Mouse (Mus musculus): ENCODE results near the gene Cd151. TPM values are rescaled to one million over a fixed set of nuclear protein-coding genes. Genes with fewer than 3 reads are reported as not detected.

Gene Cd151
- polyA plus RNA-seq, 1 experiment from 2014 or later = 39.1 TPM

DNA sequence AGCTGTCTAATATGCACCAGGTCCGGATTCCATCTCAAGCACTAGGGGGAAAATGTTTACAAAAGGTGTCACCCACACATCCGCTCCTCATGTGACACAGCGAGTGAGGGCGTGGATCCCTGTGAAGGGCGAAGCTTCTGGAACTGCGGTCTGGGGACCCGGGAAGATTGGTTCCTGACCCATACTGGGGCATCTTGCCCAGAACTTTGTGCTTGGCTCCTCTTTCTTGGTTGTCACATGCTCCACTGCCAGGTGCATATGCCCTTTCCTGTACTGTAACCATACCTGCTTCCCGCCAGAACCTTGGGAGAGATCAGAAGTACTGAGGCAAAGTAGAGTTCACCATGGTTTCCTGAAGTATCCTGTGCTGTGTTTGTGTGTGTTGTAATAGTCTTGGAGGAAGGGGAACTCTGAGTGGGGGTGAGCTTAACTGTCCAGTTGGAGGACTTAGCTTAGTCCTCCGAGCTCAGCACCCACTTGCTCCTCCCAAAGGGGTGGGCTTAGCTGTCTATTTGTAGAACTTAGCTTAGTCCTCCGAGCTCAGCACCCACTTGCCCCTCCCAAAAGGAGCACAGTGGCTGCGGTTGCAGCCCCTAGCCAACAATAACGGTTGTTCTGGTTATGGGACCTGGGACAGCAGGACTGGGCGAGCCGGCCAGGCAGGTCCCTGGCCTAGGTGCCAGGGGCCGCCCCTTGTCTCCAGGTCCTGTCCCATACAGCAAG is 6.6 kb upstream of the Cd151 start, which contains the start of gene Cracr2b:
Gene Cracr2b (plus strand): TSS at position 704 of the 723 bp plus-strand sequence.
- WGBS = 48% methylated on average over 15 of the region's 15 CpGs
- Histone ChIP-seq H3K4me2 (ENCODE audit: low read depth, low read length) (peak within 1 kb of the TSS; percentile 85), H3K9ac (ENCODE audit: low read length) (peak within 1 kb of the TSS; percentile 75), H3K4me1 (ENCODE audit: control insufficient read depth, insufficient read depth, low read length) (peaks cover 37% of the 10 kb centered on the region), H3K4me3 (replicated peaks; ENCODE audit: low read length) (peak within 1 kb of the TSS; percentile 52), H3K27me3 (ENCODE audit: control insufficient read depth, insufficient read depth, low read length) (peaks cover 24% of the 10 kb centered on the region), H3K36me3 (ENCODE audit: control insufficient read depth, insufficient read depth, low read length) (no peaks in the 10 kb centered on the region), H3K9me3 (replicated peaks; ENCODE audit: control insufficient read depth, low read length) (no peaks in the 10 kb centered on the region), H3K27ac (ENCODE audit: low read length) (peak within 1 kb of the TSS; percentile 36)
- no peak for ATAC-seq (ENCODE audit: insufficient read depth, low FRiP score)

DNA sequence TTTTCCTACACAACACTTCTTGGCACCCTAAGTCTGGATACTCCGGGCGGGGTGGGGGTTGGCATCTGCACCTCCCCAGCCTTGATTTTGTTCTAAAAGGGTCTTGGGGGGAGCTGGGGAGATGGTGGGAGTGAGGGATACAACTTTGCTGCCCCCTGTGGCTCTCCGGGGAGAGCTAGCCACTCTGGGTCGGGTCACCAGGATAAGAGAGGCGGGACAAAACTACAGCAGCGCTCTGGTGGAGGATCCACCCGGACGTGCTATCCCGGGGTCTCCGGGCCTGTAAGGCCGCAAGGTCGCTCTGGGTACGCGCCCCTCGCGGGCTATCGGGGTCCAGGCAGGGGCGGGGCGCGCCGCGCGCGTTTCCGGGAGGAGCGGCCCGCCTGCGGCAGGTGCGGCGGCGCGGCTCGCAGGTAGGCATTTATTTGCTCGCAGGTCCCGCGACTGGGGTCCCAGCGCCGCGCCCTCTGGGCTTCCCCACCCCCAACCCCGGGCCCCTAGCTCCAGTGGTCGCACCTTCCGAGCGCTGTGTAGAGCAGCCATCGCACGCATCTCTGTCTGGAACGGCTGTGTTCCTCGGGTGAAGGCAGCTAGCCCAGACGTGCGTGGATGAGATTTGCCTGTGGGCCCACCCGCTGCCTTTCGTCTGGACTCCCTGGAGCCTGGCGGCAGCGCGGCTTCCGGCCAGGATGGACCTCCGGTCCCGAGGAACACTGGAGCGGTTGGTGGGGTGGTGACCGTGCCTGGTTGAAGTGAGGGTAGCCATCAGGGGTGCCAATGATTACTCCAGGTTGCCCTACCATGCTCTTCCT is 5.5 kb upstream of the Cd151 start:
- WGBS = 3% methylated on average over 59 of the region's 59 CpGs
- H3K4me3 ChIP-seq (replicated peaks; ENCODE audit: low read length) = peak overlapping the region; percentile 52
- H3K4me2 ChIP-seq (ENCODE audit: low read depth, low read length) = peak overlapping the region; percentile 85
- peaks cover 45% of the 10 kb centered on the region for H3K4me1 ChIP-seq (ENCODE audit: control insufficient read depth, insufficient read depth, low read length)
- H3K27me3 ChIP-seq (ENCODE audit: control insufficient read depth, insufficient read depth, low read length) = peaks cover 24% of the 10 kb centered on the region
- peak overlapping the region; percentile 36 for H3K27ac ChIP-seq (ENCODE audit: low read length)
- no peaks in the 10 kb centered on the region for H3K9me3 ChIP-seq (replicated peaks; ENCODE audit: control insufficient read depth, low read length)
- H3K36me3 ChIP-seq (ENCODE audit: control insufficient read depth, insufficient read depth, low read length) = no peaks in the 10 kb centered on the region
- no peak for ATAC-seq (ENCODE audit: insufficient read depth, low FRiP score)
- peak overlapping the region; percentile 75 for H3K9ac ChIP-seq (ENCODE audit: low read length)

DNA sequence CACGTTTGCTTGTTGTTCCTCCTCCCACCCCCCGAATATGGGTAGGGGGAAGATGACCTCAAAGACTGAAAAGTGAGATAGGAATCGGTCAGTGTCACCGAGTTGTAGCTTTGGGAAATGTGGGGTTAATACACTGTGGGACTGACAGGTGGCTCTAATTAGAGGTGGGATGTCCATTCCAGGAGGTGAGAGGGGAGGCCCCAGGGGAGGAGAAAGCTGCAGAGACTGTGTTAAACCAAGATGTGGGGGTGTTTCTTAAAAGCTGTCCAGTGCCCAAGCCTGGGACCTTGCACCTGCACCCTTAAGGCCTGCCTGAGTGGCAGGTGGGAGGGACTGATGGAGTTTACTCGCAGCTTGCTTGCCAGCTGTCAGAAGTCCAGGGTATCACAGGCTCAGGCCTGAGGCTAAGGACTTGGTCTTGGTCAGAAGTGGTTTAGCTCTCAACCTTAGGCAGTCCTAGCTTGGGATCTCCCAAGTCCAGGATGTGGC is 4.8 kb upstream of the Cd151 start:
- Histone ChIP-seq H3K9ac (ENCODE audit: low read length) (peak overlapping the region; percentile 75), H3K4me2 (ENCODE audit: low read depth, low read length) (peak overlapping the region; percentile 85), H3K27ac (ENCODE audit: low read length) (no peak overlapping the region), H3K9me3 (replicated peaks; ENCODE audit: control insufficient read depth, low read length) (no peaks in the 10 kb centered on the region), H3K4me3 (replicated peaks; ENCODE audit: low read length) (peak overlapping the region; percentile 52), H3K4me1 (ENCODE audit: control insufficient read depth, insufficient read depth, low read length) (peaks cover 49% of the 10 kb centered on the region), H3K36me3 (ENCODE audit: control insufficient read depth, insufficient read depth, low read length) (no peaks in the 10 kb centered on the region), H3K27me3 (ENCODE audit: control insufficient read depth, insufficient read depth, low read length) (peaks cover 24% of the 10 kb centered on the region)
- 17% methylated on average over 5 of the region's 5 CpGs for WGBS
- ATAC-seq (ENCODE audit: insufficient read depth, low FRiP score) = 0 out of 2 replicates have a peak, but pooled peaks have one; percentile 7

DNA sequence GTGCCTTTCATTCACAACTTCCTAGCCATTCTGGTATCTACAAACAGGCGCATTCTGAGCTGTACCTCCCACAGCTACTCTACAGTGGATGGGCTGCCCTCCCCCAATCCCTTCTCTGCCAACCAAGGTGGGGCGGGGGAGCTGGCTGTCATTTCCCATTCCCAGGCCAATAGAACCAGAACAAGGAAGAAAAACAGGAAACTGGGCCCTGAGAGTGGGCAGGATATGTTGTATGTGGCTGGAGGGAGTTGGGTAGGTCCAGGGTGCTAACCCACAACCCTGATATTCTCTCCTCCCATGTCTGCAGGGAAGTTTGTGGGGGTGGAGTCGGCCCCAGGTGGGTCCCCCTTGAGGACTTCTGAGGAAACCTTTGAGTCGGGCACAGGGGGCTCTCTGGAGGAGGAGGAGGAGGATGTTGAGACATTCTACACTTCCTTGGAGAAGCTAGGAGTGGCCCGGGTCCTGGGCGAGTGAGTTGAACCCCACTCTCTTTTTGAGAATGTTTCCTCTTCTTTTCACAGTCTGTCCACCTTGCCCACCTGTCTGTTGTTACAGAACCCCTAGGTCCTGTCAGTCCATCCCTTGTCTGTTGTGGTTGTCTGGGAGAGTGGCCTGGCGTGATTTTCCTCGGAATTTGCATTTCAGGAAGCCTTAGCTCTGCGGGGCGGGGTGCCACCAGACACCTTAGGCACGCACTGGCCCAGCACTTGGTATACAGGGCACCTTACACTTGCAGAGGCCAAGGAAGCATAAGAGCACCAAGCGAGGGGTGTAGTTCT is 3.2 kb upstream of the Cd151 start:
- Histone ChIP-seq H3K4me2 (ENCODE audit: low read depth, low read length) (peak overlapping the region; percentile 45), H3K36me3 (ENCODE audit: control insufficient read depth, insufficient read depth, low read length) (no peaks in the 10 kb centered on the region), H3K27me3 (ENCODE audit: control insufficient read depth, insufficient read depth, low read length) (peaks cover 24% of the 10 kb centered on the region), H3K27ac (ENCODE audit: low read length) (no peak overlapping the region), H3K9me3 (replicated peaks; ENCODE audit: control insufficient read depth, low read length) (no peaks in the 10 kb centered on the region), H3K4me3 (replicated peaks; ENCODE audit: low read length) (peak overlapping the region; percentile 22), H3K9ac (ENCODE audit: low read length) (0 out of 2 replicates have a peak overlapping the region, but pooled peaks have one; percentile 59), H3K4me1 (ENCODE audit: control insufficient read depth, insufficient read depth, low read length) (peaks cover 58% of the 10 kb centered on the region)
- WGBS = 39% methylated on average over 12 of the region's 12 CpGs
- ATAC-seq (ENCODE audit: insufficient read depth, low FRiP score) = no peak

DNA sequence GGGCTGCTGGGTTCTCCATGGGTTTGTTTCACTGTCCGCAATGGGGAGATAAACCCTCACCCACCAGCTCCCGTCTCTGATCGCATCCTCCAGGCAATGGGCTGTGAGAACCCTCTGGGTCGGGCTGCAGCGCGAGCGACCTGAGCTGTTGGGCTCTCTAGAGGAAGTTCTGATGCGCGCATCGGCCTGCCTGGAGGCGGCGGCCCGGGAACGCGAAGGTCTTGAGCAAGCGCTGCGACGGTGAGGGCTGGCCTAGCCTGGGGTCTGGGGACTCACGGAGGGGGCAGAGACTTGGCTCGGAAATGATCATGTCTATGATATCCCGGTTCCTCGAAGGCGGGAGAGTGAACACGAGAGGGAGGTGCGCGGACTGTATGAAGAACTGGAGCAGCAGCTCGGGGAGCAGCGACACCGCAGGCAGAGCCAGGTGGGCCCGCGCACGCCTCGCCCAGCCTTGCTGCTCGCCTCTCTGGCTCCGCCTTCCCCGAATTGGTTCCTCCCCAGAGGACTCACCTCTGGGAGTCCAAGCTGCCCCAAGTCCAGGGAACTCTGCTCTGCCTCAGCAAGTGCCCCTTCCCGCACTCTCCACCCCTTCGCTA is 2.5 kb upstream of the Cd151 start:
- Histone ChIP-seq H3K4me1 (ENCODE audit: control insufficient read depth, insufficient read depth, low read length) (peaks cover 65% of the 10 kb centered on the region), H3K9me3 (replicated peaks; ENCODE audit: control insufficient read depth, low read length) (no peaks in the 10 kb centered on the region), H3K36me3 (ENCODE audit: control insufficient read depth, insufficient read depth, low read length) (peaks cover 2% of the 10 kb centered on the region; the same call in 1 of the 2 replicates), H3K9ac (ENCODE audit: low read length) (peak overlapping the region; percentile 59), H3K27me3 (ENCODE audit: control insufficient read depth, insufficient read depth, low read length) (peaks cover 24% of the 10 kb centered on the region), H3K27ac (ENCODE audit: low read length) (no peak overlapping the region), H3K4me3 (replicated peaks; ENCODE audit: low read length) (peak overlapping the region; percentile 22), H3K4me2 (ENCODE audit: low read depth, low read length) (peak overlapping the region; percentile 45)
- 12% methylated on average over 32 of the region's 38 CpGs for WGBS
- ATAC-seq (ENCODE audit: insufficient read depth, low FRiP score) = no peak

DNA sequence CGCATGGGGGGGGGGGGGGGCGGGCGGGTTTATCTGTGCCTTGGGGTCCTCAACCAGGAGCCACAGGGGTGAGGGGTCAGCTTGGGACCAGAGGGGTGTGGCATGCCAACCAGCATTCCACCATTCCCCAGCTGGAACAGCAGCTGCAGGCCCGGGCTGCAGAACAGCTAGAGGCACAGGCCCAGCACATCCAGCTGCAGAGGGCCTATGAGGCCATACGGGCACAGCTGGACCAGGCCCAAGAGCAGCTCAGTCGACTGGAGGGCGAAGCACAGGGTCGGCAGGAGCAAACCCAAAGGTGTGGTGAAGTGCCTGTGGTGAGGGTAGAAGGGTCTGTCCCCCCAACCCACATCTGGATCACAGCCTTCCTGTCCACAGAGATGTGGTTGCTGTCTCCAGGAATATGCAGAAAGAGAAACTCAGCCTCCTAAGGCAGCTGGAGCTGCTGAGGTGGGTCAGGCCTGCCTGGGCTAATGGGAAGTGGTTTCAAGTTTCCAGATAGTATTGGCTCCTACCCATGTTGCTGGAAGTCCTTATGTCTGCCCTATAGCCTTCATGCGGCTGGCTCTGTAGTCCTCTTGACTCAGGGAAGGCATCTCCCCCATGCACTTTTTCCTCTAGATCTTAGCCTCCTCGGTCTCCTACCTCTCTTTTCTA is 1.7 kb upstream of the Cd151 start:
- Histone ChIP-seq H3K4me3 (replicated peaks; ENCODE audit: low read length) (no peak overlapping the region), H3K4me2 (ENCODE audit: low read depth, low read length) (peak overlapping the region; percentile 45), H3K9me3 (replicated peaks; ENCODE audit: control insufficient read depth, low read length) (no peaks in the 10 kb centered on the region), H3K9ac (ENCODE audit: low read length) (peak overlapping the region; percentile 59; the same call in 1 of the 2 replicates), H3K27me3 (ENCODE audit: control insufficient read depth, insufficient read depth, low read length) (peaks cover 24% of the 10 kb centered on the region), H3K4me1 (ENCODE audit: control insufficient read depth, insufficient read depth, low read length) (peaks cover 58% of the 10 kb centered on the region), H3K36me3 (ENCODE audit: control insufficient read depth, insufficient read depth, low read length) (peaks cover 8% of the 10 kb centered on the region; the same call in 1 of the 2 replicates), H3K27ac (ENCODE audit: low read length) (no peak overlapping the region)
- ATAC-seq (ENCODE audit: insufficient read depth, low FRiP score) = no peak
- WGBS = 40% methylated on average over 8 of the region's 10 CpGs

DNA sequence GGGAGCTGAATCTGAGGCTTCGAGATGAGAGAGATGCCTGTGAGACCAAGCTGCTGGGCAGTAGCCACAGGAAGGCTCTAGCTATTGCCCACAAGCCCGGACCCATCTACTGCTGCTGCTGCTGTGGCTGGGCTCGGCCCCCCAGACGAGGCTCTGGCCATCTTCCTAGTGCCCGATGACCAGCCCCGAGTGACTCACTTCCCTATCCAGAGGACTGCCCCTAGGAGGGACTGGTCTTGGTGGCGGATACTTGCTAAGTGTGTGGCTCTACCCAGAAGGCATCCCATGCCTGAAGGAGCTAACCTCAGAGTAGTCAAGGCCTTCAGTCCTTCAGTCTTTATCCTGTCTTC is 1.2 kb upstream of the Cd151 start:
- Histone ChIP-seq H3K36me3 (ENCODE audit: control insufficient read depth, insufficient read depth, low read length) (peaks cover 8% of the 10 kb centered on the region; the same call in 1 of the 2 replicates), H3K4me3 (replicated peaks; ENCODE audit: low read length) (no peak overlapping the region), H3K9ac (ENCODE audit: low read length) (no peak overlapping the region), H3K27me3 (ENCODE audit: control insufficient read depth, insufficient read depth, low read length) (peaks cover 20% of the 10 kb centered on the region), H3K4me1 (ENCODE audit: control insufficient read depth, insufficient read depth, low read length) (peaks cover 53% of the 10 kb centered on the region), H3K4me2 (ENCODE audit: low read depth, low read length) (no peak overlapping the region), H3K27ac (ENCODE audit: low read length) (no peak overlapping the region), H3K9me3 (replicated peaks; ENCODE audit: control insufficient read depth, low read length) (no peaks in the 10 kb centered on the region)
- 79% methylated on average over 7 of the region's 7 CpGs for WGBS
- ATAC-seq (ENCODE audit: insufficient read depth, low FRiP score) = no peak

DNA sequence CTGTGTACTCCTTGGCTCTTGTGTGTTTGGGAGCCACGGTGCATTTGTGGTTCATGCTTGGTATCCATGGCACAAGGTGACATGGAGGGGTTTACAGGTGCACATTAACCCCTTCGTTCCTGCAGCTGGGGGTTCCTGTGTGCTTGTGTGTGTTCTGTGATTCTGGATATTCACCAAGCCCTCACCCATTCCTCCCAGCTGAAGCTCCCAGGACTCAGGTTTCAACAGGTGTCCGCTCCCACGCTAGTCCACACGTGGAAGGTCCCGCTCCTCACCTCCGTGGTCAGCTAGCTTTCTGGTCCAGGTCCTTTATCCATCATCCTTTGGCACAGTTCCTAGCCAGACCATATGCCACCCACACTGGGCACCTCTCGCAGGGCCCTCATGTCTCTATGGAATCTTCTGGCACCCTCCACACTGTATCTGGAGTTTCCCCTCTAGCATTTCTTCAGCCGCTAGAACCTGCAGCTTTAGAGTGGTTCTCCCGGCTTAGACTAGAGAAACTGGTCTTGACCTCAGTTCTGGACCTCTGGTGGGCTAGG is 514 bp upstream of the Cd151 start:
- H3K27ac ChIP-seq (ENCODE audit: low read length) = peak overlapping the region; percentile 94
- H3K9ac ChIP-seq (ENCODE audit: low read length) = peak overlapping the region; percentile 90
- H3K4me3 ChIP-seq (replicated peaks; ENCODE audit: low read length) = peak overlapping the region; percentile 87
- no peak for ATAC-seq (ENCODE audit: insufficient read depth, low FRiP score)
- peaks cover 14% of the 10 kb centered on the region for H3K36me3 ChIP-seq (ENCODE audit: control insufficient read depth, insufficient read depth, low read length)
- WGBS = 54% methylated on average over 10 of the region's 10 CpGs
- peak overlapping the region; percentile 83 for H3K4me2 ChIP-seq (ENCODE audit: low read depth, low read length)
- H3K27me3 ChIP-seq (ENCODE audit: control insufficient read depth, insufficient read depth, low read length) = peaks cover 18% of the 10 kb centered on the region; the same call in 1 of the 2 replicates
- H3K4me1 ChIP-seq (ENCODE audit: control insufficient read depth, insufficient read depth, low read length) = peaks cover 46% of the 10 kb centered on the region
- H3K9me3 ChIP-seq (replicated peaks; ENCODE audit: control insufficient read depth, low read length) = no peaks in the 10 kb centered on the region
